Mouse (Mus musculus): ENCODE measurements around the gene Gatad2a.
"Not testable (repeated sequence)": the region's sequence is repeated elsewhere in the genome, so short reads cannot be mapped to it uniquely, and the experiment has no call there.

The Gatad2a gene

GRCm38 (mm10) chr8:69995422-69995775 lies 785 bp downstream of the Gatad2a start:
- DNase-seq (ENCODE audit: low read depth, low spot score) = no peak

DNA sequence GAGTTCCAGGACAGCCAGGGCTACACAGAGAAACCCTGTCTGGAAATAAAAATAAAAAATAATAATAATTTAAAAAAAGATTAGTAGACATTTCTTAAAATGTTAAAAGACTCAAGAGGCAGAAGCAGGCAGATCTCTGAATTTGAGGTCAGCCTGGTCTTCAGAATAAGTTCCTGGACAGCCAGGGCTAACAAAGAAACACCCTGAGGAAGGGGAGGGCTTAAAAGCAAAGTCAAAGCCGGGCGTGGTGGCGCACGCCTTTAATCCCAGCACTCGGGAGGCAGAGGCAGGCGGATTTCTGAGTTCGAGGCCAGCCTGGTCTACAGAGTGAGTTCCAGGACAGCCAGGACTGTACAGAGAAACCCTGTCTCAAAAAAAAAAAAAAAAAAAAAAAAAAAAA lies 7.2 kb downstream of the Gatad2a start:
- DNase-seq (ENCODE audit: low read depth, low spot score) = not testable (repeated sequence)

DNA sequence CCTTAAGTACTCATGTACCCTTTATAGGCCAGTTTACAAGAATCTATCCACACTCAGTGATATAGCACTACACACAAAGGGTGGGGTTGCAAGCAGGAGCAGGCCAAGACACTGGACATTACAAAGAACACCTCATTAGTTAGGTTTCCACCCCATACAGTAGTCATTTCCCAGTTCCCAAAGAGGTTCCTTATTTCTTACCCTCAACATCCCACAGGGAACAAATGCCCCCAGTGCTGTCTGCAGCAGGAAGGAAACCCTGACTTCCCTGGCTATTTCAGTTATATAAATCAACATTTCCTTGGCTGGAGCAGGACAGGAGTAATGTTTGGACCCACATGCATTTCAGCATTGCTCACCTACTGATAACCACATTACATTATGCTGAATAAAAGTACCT lies 8.4 kb downstream of the Gatad2a start:
- no peak for DNase-seq (ENCODE audit: low read depth, low spot score)

- DNase-seq (ENCODE audit: low read depth, low spot score) = no peak
These were observed 11.2 kb downstream of the Gatad2a start for GRCm38 (mm10) chr8:69984876-69985553.

GRCm38 (mm10) chr8:69978456-69978855 lies 17.7 kb downstream of the Gatad2a start:
- DNase-seq (ENCODE audit: low read depth, low spot score) = no peak

DNA sequence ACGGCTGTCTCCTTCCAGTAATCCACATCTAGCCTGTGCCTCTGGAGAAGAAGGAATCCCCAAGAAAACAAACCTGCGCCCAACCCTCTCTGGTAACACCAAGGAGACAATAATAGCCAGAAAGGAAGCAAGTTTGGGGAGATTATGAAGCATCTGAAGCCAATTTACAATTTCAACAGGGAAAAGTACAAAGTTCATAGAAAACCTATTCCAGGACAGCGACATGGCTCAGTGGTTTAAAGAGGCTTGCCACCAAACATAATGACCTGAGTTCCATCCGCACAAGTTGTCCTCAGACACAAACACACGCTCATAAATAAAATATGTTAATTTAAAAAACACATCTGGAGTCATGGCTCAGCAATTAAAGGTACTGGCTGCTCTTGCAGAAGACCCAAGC lies 21.4 kb downstream of the Gatad2a start:
- DNase-seq (ENCODE audit: low read depth, low spot score) = no peak

GRCm38 (mm10) chr8:69974194-69974614 lies 22.0 kb downstream of the Gatad2a start:
- DNase-seq (ENCODE audit: low read depth, low spot score) = peak; percentile 93

- DNase-seq (ENCODE audit: low read depth, low spot score) = peak; percentile 8
These were observed 22.6 kb downstream of the Gatad2a start for GRCm38 (mm10) chr8:69973442-69974161.

DNA sequence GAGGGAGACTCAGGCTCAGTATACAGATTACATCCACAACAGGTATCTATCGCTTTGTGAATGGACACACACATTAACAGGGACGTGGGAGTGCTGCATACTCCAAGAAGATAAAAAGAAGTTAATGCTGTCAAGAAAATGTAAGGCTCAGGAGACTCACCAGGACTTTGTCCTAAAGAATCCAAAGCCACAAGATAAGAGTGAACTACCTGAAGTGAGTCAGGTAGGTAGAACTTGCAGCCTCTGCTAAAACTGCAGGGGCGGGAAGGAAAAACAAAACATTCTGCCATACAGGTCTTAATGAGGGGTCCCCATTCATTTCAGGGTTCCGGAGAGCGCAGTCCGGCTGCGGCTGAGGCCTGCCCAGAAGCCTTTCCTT lies 23.1 kb downstream of the Gatad2a start:
- DNase-seq (ENCODE audit: low read depth, low spot score) = no peak

GRCm38 (mm10) chr8:69970880-69971279 lies 25.3 kb downstream of the Gatad2a start:
- no peak for DNase-seq (ENCODE audit: low read depth, low spot score)

DNA sequence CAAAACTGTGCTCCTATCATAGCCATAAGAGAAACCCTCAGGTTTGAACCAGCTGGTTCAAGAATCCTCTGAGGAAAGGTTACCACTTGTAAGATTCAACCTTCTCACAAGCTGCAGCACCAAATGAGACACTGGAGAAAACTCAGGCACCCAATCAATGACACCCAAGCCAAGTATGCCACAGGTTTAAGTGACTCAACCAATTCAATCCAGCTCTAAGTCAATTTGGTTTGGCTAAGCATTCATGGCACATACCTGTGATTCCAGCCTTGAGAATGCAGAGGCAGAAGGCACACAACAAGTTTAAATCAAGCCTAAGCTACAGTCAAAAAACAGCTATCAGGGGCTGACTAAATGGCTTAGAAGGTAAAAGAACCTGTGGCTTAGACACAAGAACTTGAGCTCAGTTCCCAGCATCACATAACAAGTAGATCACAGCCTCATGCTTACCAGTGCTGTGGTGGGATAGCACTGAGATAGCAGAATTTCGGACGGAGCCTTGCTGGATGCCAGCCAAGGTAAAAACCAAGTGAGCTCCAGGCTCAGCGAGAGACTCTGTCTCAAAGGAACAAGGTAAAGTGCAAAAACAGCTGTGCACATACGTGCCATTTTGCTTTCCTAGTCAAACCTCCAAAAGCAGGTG lies 28.8 kb downstream of the Gatad2a start:
- DNase-seq (ENCODE audit: low read depth, low spot score) = no peak

- no peak for DNase-seq (ENCODE audit: low read depth, low spot score)
These were observed 36.9 kb downstream of the Gatad2a start for GRCm38 (mm10) chr8:69959241-69959640.

GRCm38 (mm10) chr8:69957879-69958278 lies 38.3 kb downstream of the Gatad2a start:
- no peak for DNase-seq (ENCODE audit: low read depth, low spot score)

DNA sequence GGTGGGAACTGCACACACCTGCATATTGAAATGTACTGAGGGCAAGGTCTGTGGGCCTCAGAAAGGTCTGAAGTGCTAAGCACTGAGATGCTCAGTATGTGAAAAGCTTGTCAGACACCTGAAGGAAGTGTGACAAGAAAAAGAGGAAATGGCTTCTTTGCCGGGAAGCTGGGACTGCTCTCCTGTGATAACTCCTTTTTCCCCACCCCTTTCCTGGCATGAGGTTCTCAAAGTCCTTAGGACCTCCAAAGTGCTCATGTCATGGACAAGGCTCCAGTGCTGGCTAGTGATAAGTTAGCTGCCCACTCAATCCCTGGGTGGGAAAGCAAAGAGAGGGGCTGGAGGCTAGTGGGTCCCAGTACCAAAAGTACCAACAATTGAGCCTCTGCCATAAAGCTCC lies 38.8 kb downstream of the Gatad2a start:
- DNase-seq (ENCODE audit: low read depth, low spot score) = no peak

GRCm38 (mm10) chr8:69956651-69957050 lies 39.5 kb downstream of the Gatad2a start:
- DNase-seq (ENCODE audit: low read depth, low spot score) = no peak

- DNase-seq (ENCODE audit: low read depth, low spot score) = no peak
These were observed 41.5 kb downstream of the Gatad2a start for GRCm38 (mm10) chr8:69954642-69955041.

DNA sequence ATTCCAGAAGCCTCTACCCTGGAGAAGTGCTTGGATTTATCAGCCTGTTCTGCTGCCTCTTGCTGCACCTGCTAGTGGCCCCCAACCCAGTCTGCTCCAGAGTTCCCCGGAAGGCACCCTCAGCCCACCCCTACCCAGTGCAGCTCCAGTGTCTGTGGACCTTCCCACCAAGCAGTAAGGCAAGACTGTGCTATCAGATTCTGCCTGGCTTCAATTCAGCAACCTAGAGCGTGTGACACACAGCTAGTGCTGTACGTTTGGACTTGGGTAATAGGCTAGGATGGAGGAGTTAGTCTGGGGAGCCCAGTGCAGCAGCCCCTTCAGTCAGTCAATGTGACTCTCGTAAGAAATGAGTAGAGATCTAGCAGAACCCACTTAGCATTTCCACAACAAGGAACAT lies 42.0 kb downstream of the Gatad2a start:
- DNase-seq (ENCODE audit: low read depth, low spot score) = no peak

- no peak for DNase-seq (ENCODE audit: low read depth, low spot score)
These were observed 45.9 kb downstream of the Gatad2a start for GRCm38 (mm10) chr8:69950300-69950699.

- not testable (repeated sequence) for DNase-seq (ENCODE audit: low read depth, low spot score)
These were observed 53.7 kb downstream of the Gatad2a start for GRCm38 (mm10) chr8:69942495-69942894.

DNA sequence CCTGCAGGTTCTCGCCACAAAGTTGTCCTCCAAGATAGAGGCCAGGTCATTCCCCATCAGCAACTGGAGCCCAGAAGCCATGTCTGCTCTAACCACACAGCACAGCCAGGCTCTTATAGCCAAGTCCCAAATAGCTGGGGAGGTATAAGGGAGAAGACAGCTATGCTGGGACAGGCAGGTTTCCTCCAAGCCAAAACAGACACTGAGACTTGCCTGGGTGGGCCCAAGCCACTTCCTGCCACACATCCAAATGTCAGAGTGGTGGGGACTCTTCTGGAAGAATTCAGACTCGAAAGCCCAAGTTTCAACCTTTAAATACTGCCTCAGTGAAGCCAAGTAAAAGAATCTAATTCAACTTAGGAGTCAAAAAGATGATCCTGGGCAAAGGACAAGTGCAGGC lies 55.8 kb downstream of the Gatad2a start:
- no peak for DNase-seq (ENCODE audit: low read depth, low spot score)

DNA sequence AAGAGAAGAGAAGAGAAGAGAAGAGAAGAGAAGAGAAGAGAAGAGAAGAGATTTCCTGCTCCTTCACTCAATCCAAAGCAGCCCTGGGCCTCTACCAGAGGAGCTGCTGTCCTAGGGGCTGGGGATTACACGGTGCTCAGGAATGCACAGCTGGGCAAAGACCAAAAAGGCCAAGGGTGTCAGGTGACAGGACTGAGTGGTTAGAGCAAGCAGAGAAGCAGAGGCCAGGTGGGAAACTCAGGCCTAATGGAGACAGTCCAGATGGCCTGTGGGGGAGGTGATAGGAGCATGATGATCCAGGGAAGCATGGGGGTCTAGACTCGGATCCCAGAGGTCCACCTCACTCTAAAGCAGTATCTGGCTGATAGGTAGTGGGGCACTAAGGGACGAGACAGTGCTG lies 56.6 kb downstream of the Gatad2a start:
- no peak for DNase-seq (ENCODE audit: low read depth, low spot score)

- DNase-seq (ENCODE audit: low read depth, low spot score) = no peak
These were observed 57.8 kb downstream of the Gatad2a start for GRCm38 (mm10) chr8:69938245-69938982.

Measured in retina, adult 2 months (tissue).